Mouse (Mus musculus) adrenal gland, adult (tissue): ENCODE measurements around the gene Usp13.

Experiments used
- DNase-seq, 2 experiments: peaks; one replicate each; pipeline ENCODE4 v3.0.0; 2022 to 2023; ENCODE audit warnings: low spot score in 1 of 2; ENCODE audit not compliant: inconsistent age in 2 of 2

The Usp13 gene

GRCm38 (mm10) chr3:32817357-32818326 lies at the start of gene Usp13:
Usp13 (plus strand) TSS chr3:32817546.
- peak; percentile 79 to 92 for DNase-seq

- peak in 1 of 2 experiments; percentile 13 for DNase-seq
Observed at GRCm38 (mm10) chr3:32770781-32771180, 46.6 kb upstream of the Usp13 start.

DNA sequence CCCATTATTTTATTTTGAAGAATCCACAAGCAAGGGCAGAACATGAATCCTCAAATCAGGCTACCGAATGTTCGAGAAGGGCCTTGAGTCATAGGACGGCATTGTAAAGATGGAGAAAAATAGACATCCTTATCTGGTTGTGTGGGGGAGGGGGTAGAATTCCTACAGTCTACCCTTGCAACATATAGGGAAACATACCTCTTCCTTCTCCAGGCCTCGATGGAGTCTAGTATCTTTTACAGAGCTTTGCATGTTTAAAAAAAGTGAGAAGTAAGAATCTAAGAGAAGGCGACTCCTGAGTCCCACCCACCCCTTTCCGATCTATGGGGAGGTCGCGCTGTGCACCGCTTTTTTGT lies 367 bp upstream of the Usp13 start:
- no peak for DNase-seq

GRCm38 (mm10) chr3:32818327-32818900 lies 1.1 kb downstream of the Usp13 start:
- DNase-seq = peak; percentile 32 to 75

- peak in 1 of 2 experiments; percentile 13 for DNase-seq
Observed at GRCm38 (mm10) chr3:32822620-32823019, 5.3 kb downstream of the Usp13 start.

- DNase-seq = no peak
Observed at GRCm38 (mm10) chr3:32824923-32825322, 7.6 kb downstream of the Usp13 start.

DNA sequence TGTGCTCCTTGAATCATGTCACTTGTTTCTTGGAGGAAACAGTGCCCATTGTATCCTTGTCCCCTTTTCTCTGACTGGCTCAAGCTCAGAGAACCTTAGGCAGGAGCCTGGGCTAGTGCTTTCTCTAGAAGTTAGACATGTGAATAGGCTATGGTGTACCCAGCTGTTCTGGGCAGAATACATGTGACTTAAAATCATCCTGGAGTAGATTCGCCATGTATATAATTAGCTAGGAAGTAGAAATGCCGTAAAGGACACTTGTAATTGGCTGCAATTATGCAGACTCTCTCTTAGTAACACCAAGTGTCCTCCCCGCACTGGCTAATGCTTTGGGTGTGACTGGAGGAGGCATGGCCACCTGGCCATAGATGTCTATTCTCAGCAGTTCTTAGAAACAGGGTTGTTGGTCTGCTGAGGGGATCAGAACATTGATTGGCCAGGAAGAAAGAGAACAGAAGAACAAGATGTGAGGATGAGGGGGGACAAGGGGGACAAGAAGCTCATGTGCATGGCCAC lies 8.7 kb downstream of the Usp13 start:
- no peak for DNase-seq

- no peak for DNase-seq
Observed at GRCm38 (mm10) chr3:32826701-32827100, 9.4 kb downstream of the Usp13 start.

- no peak for DNase-seq
Observed at GRCm38 (mm10) chr3:32833871-32834270, 16.5 kb downstream of the Usp13 start.

- no peak for DNase-seq
Observed at GRCm38 (mm10) chr3:32837847-32838246, 20.5 kb downstream of the Usp13 start.

DNA sequence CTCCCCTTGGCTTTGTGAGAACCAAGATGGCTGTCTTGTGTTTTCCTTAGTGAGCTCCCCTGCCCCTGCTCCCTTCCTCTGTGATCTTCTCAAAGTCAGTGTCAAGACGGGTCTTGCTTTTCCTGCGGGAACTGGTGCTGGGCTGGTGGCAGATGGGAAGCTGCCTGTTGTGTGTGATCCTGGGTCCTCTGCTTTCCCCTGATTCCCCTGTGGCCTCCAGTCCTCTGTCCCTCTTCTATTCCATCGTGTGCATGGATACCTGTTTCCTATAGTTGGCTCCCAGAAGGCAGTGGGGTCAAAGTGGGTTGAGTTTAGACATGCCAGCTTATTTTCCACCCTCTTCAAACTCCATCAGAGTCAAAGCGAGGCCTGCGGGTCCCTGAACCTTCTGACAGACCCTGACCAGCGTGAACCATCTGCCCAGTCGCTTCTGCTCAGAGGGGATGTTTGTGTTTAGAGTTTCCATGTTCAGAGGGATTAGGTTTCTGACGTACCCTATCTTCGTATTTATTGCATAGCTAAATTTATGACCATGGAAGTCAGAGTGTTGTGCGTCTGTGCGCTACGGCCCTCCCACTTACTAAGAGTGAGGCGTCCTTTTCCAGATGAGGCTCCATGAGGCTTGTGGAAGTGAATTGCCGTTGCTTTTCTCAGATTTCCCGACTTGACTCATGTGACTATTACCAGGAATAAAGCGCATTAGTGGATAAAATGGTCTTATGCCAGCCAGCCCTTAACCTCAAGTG lies 39.2 kb downstream of the Usp13 start:
- no peak for DNase-seq

- DNase-seq = no peak
Observed at GRCm38 (mm10) chr3:32871081-32871480, 53.7 kb downstream of the Usp13 start.

GRCm38 (mm10) chr3:32886386-32886785 lies 69.0 kb downstream of the Usp13 start:
- no peak for DNase-seq

- no peak for DNase-seq
Observed at GRCm38 (mm10) chr3:32888886-32889285, 71.5 kb downstream of the Usp13 start.

DNA sequence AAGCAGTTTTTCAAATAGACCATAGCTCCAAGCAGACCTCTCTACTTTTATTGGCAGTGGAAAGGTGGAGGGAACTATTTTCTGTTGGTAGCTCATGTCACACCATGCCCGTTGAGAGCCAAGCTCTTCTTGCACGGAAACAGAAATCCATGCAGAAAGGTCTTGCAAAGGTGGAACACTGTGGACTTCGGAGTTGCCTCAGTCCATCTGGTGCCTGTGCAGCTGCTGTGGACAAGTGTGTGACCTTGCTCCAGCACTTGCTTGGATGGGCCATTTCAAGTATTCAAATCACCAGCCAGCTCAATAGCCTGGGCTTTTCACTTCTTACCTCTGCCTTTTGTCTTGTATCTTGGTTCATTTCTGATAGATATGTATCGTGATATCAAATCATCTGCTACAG lies 72.8 kb downstream of the Usp13 start:
- DNase-seq = no peak

GRCm38 (mm10) chr3:32903462-32903861 lies 86.1 kb downstream of the Usp13 start:
- DNase-seq = no peak

DNA sequence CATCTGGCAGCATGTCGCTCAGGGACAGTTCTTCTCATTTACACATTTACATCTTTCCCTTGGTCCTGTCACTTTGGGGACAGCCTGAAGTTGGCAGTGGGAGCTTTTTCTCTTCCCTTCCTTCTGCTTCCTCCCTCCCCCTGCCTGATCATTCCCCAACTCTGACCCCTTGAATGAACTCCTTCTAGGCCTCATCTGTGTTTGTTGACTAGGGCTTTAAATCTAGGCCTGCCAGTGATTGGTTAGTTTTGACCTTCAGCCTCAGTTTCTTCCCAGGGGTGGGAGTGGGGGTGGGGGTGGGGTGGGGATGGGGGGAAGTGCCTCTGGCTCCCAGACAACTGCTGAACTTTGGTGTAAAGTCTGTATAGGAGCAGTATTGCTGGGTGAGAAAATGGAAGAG lies 87.3 kb downstream of the Usp13 start:
- DNase-seq = no peak

DNA sequence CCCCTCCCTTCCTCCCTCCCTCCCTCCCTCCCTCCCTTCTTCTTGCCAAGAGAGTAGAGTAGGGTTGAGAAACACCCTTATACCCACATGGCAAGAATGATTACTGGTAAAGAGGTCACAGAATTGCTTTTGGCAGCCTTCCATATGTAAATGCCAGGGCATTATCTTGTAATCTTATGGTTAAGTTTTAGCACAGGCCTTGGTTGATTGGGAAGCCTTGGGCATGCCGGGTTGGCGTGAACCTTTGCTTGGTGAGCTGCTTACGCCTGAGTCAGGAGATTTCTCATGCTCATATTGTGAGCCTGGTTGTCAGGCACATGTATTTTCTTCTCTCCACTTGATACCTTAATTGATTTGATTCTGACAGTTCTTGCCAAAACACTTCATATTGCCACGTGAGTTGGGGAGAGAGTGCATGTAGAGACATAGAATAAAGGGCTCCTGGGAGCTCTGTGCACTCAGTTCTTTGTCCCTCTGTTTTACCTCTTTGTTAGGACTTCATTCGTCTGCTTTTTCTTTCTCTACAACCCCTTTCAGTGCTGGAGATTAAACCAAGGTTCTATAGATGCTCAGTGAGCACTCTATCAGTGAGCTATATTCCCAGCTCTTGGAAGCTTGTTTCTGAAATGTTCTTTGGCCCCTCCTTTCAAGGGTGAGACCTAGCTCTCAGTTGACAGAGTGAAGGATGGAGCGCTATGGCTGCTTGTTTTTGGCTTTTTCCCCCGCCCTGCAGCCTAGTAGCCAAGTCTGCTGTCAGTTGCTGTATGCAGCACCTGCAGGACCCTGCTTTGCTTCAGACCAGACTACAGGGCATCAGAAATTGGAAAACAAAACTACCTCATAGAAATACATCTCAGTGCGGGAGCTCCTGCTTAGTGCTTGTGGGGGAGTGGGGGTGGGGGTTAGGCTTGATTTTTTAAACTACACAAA lies 88.8 kb downstream of the Usp13 start:
- DNase-seq = peak in 1 of 2 experiments; percentile 60

DNA sequence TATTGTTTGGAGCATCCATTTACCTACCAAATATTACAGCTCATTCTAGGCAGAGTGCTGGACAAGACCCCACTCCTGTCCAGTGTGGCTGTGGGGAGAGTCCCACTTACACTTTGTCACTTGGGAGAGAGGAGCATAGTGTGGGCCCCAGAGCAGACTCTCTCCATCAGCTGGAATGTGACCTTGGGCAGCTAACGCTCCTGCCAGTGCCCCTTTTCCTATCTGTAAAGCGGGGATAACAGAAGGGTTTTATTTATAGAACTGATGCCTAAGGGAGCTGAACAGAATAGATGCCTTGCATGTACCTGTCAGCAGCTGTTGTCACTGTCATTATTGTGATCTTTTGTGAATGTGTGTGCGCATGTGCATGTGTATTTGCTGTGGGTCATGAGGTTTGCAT lies 91.1 kb downstream of the Usp13 start:
- no peak for DNase-seq

GRCm38 (mm10) chr3:32910071-32910551 lies 92.8 kb downstream of the Usp13 start:
- DNase-seq = peak in 1 of 2 experiments; percentile 35
